Mouse (Mus musculus): Measurements from ENCODE around the gene Cd99l2. TPM values are rescaled to one million over a fixed set of nuclear protein-coding genes. Genes with fewer than 3 reads are reported as not detected.

Cd99l2 gene
- polyA plus RNA-seq, 1 experiment from 2014 or later, result 85.2 TPM

GRCm38 (mm10) chrX:71412776-71413175 is 79.9 kb downstream of the Cd99l2 start:
- no peak overlapping the region for H3K9ac ChIP-seq
- 0 out of 2 replicates have a peak, but pooled peaks cover 3% of the 10 kb centered on the region for H3K36me3 ChIP-seq
- no peak overlapping the region for H3K4me2 ChIP-seq
- H3K4me1 ChIP-seq (replicated peaks), result no peaks in the 10 kb centered on the region
- H3K27me3 ChIP-seq, result no peaks in the 10 kb centered on the region
- no peak for ATAC-seq (ENCODE audit: low FRiP score, low read depth)
- 55% methylated on average over 3 of the region's 3 CpGs for WGBS
- H3K9me3 ChIP-seq, result no peaks in the 10 kb centered on the region
- H3K4me3 ChIP-seq, result no peak overlapping the region
- no peak overlapping the region for H3K27ac ChIP-seq (replicated peaks)

DNA sequence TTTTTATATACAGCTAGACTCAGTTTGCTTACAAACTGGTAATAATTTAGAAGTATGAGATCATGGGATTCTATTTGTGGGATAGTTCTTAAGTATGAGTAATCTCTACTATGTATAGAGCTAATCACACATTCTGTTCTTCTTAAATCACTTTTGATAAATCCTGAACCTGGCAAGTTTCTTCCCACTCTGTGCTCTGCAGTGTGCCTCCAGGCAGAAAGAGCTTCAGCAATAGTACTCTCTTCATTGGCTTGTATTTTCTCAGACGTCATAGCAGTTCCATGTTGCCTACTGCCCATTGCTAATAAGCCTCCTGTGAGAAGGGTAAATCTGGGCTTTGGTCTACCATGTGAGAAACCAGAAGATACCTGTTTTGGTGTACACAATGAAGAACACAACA is 84.3 kb downstream of the Cd99l2 start:
- Histone ChIP-seq H3K9ac (no peak overlapping the region), H3K4me1 (replicated peaks) (no peaks in the 10 kb centered on the region), H3K27me3 (no peaks in the 10 kb centered on the region), H3K36me3 (no peaks in the 10 kb centered on the region), H3K9me3 (no peaks in the 10 kb centered on the region), H3K27ac (replicated peaks) (no peak overlapping the region), H3K4me3 (no peak overlapping the region), H3K4me2 (no peak overlapping the region)
- WGBS, result 70% methylated on average over 1 of the region's 1 CpGs
- ATAC-seq (ENCODE audit: low FRiP score, low read depth), result no peak

DNA sequence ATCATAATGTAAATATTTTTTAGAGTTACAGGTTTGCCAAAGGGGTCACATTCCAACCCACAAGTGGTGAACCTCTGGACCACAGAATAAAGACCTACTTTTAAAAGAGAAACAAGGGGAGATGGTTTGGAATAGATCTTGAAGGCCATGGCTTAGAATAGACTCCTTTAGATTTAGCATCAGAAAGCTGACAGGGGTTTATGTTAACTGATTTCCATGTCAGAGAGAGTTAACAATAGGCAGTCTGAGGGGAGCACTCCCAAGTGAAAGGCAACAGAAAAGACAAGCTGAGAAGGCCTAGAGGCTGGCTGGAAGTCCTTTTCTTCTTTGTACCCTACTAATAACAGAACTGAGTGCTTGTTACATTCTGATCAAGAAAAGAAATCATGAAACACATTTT is 86.4 kb downstream of the Cd99l2 start:
- peaks cover 7% of the 10 kb centered on the region; the same call in 1 of the 2 replicates for H3K36me3 ChIP-seq

GRCm38 (mm10) chrX:71396326-71396725 is 96.3 kb downstream of the Cd99l2 start:
- no peaks in the 10 kb centered on the region for H3K36me3 ChIP-seq
- ATAC-seq (ENCODE audit: low FRiP score, low read depth), result no peak
- 73% methylated on average over 4 of the region's 4 CpGs for WGBS

More for the DNA sequence above, 86.4 kb downstream of the Cd99l2 start:
- H3K9ac ChIP-seq, result no peak overlapping the region
- no peak overlapping the region for H3K4me3 ChIP-seq
- H3K27ac ChIP-seq (replicated peaks), result no peak overlapping the region
- no peaks in the 10 kb centered on the region for H3K27me3 ChIP-seq
- no peak overlapping the region for H3K4me2 ChIP-seq
- ATAC-seq (ENCODE audit: low FRiP score, low read depth), result no peak
- no peaks in the 10 kb centered on the region for H3K9me3 ChIP-seq
- no peaks in the 10 kb centered on the region for H3K4me1 ChIP-seq (replicated peaks)

GRCm38 (mm10) chrX:71381571-71381970 is 111.1 kb downstream of the Cd99l2 start:
- 45% methylated on average over 5 of the region's 5 CpGs for WGBS
- Histone ChIP-seq H3K4me1 (replicated peaks) (no peaks in the 10 kb centered on the region), H3K9me3 (no peaks in the 10 kb centered on the region), H3K36me3 (0 out of 2 replicates have a peak, but pooled peaks cover 4% of the 10 kb centered on the region), H3K9ac (no peak overlapping the region), H3K27me3 (no peaks in the 10 kb centered on the region), H3K4me3 (no peak overlapping the region), H3K27ac (replicated peaks) (no peak overlapping the region), H3K4me2 (no peak overlapping the region)
- no peak for ATAC-seq (ENCODE audit: low FRiP score, low read depth)

More at GRCm38 (mm10) chrX:71396326-71396725, 96.3 kb downstream of the Cd99l2 start:
- Histone ChIP-seq H3K27me3 (no peaks in the 10 kb centered on the region), H3K4me2 (no peak overlapping the region), H3K4me3 (no peak overlapping the region), H3K9me3 (no peaks in the 10 kb centered on the region), H3K9ac (no peak overlapping the region), H3K4me1 (replicated peaks) (no peaks in the 10 kb centered on the region), H3K27ac (replicated peaks) (no peak overlapping the region)

- no peak overlapping the region for H3K4me3 ChIP-seq
- H3K27ac ChIP-seq (replicated peaks), result no peak overlapping the region
- H3K9ac ChIP-seq, result no peak overlapping the region
- no peaks in the 10 kb centered on the region for H3K9me3 ChIP-seq
- no peaks in the 10 kb centered on the region for H3K36me3 ChIP-seq
- WGBS, result 82% methylated on average over 2 of the region's 2 CpGs
- no peaks in the 10 kb centered on the region for H3K27me3 ChIP-seq
- H3K4me2 ChIP-seq, result no peak overlapping the region
- H3K4me1 ChIP-seq (replicated peaks), result no peaks in the 10 kb centered on the region
- ATAC-seq (ENCODE audit: low FRiP score, low read depth), result no peak
Measured at GRCm38 (mm10) chrX:71378435-71378834, 114.2 kb downstream of the Cd99l2 start.

DNA sequence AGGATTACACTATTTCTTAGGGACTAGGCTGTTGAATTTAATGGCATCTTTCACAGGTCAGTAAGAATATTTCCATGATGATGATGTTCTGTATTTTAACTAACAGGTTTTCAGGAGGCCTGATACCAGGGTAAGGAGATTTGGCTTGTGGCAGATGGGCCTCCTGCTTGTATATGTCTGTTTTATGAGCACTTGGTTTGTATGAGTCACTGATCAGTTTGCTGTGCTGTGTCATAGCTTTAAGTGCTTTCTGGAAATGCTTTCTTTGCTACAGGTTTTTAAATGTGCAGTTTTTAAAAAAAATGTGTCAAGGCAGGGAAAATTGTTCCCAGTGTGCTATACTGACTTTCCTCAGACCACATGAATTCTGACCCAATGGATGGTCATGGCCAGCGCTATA is 115.9 kb downstream of the Cd99l2 start:
- Histone ChIP-seq H3K4me1 (replicated peaks) (no peaks in the 10 kb centered on the region), H3K27me3 (no peaks in the 10 kb centered on the region), H3K9me3 (no peaks in the 10 kb centered on the region), H3K36me3 (no peaks in the 10 kb centered on the region), H3K27ac (replicated peaks) (no peak overlapping the region), H3K4me2 (no peak overlapping the region), H3K9ac (no peak overlapping the region), H3K4me3 (no peak overlapping the region)
- WGBS, result 88% methylated on average over 1 of the region's 1 CpGs
- ATAC-seq (ENCODE audit: low FRiP score, low read depth), result no peak

Small RNA genes lying within 50 kb of the gene (microRNA-seq; reads per million reads assigned to microRNA genes)
- gene Gm23945, result not detected

Other genes starting within 250 kb of the Cd99l2 start
- 15.5 and 16.2 TPM in 2 replicates for gene Mtmr1, start 128.1 kb downstream of the Cd99l2 start, polyA plus RNA-seq (2015; fragmentation: Nextera tagmentation; extraction: Ambion mirVana)
- 459 and 467 TPM in 2 replicates for gene Hmgb3, start 63.1 kb upstream of the Cd99l2 start, polyA plus RNA-seq (2015; fragmentation: Nextera tagmentation; extraction: Ambion mirVana)
- gene Gpr50, start 170.8 kb upstream of the Cd99l2 start, polyA plus RNA-seq (2015; fragmentation: Nextera tagmentation; extraction: Ambion mirVana), result 2.3 and 2.7 TPM in 2 replicates